Mouse (Mus musculus) spleen, postnatal 4 days (tissue): ENCODE measurements at regions not wholly inside any gene's neighbourhood (a gene's known extent, or its start where the extent isn't known, plus 50 kb on each side); places are given as distances from the start of the nearest gene placed in this dataset.

Source experiments
- DNase-seq, 2 experiments: peaks; one replicate each; pipeline ENCODE4 v3.0.0; 2022; ENCODE audit warnings: low spot score in 2 of 2

- DNase-seq = no peak
Measured at GRCm38 (mm10) chr3:133750061-133750460, 205.1 kb upstream of the Tet2 start.

- no peak for DNase-seq
Measured at GRCm38 (mm10) chr3:133750606-133751005, 205.7 kb upstream of the Tet2 start.

- DNase-seq = no peak
Measured at GRCm38 (mm10) chr3:133751011-133751410, 206.1 kb upstream of the Tet2 start.

- DNase-seq = no peak
Measured at GRCm38 (mm10) chr3:133751565-133751964, 206.6 kb upstream of the Tet2 start.

GRCm38 (mm10) chr3:133753041-133753440 is 208.1 kb upstream of the Tet2 start:
- DNase-seq = no peak

- no peak for DNase-seq
Measured at GRCm38 (mm10) chr3:133754006-133754910, 209.3 kb upstream of the Tet2 start.

- no peak for DNase-seq
Measured at GRCm38 (mm10) chr3:133754911-133755259, 209.9 kb upstream of the Tet2 start.

- no peak for DNase-seq
Measured at GRCm38 (mm10) chr3:133757756-133758420, 212.9 kb upstream of the Tet2 start.

GRCm38 (mm10) chr3:133758421-133758820 is 213.5 kb upstream of the Tet2 start:
- no peak for DNase-seq

GRCm38 (mm10) chr3:133759611-133760010 is 214.7 kb upstream of the Tet2 start:
- DNase-seq = no peak

- DNase-seq = no peak
Measured at GRCm38 (mm10) chr3:133760221-133760620, 215.3 kb upstream of the Tet2 start.

- DNase-seq = no peak
Measured at GRCm38 (mm10) chr3:133763721-133764120, 218.8 kb upstream of the Tet2 start.

- DNase-seq = no peak
Measured at GRCm38 (mm10) chr3:133773490-133773889, 228.6 kb upstream of the Tet2 start.

GRCm38 (mm10) chr3:133774229-133774628 is 229.3 kb upstream of the Tet2 start:
- DNase-seq = no peak

- no peak for DNase-seq
Measured at GRCm38 (mm10) chr3:133776013-133776412, 231.1 kb upstream of the Tet2 start.

- DNase-seq = no peak
Measured at GRCm38 (mm10) chr3:133779161-133779789, 234.3 kb upstream of the Tet2 start.

GRCm38 (mm10) chr3:133783060-133783459 is 238.1 kb upstream of the Tet2 start:
- no peak for DNase-seq

GRCm38 (mm10) chr3:133791361-133791760 is 246.4 kb upstream of the Tet2 start:
- DNase-seq = no peak

GRCm38 (mm10) chr3:133809007-133809552 is 264.1 kb upstream of the Tet2 start:
- DNase-seq = no peak

- no peak for DNase-seq
Measured at GRCm38 (mm10) chr3:133818966-133819700, 274.2 kb upstream of the Tet2 start.

- DNase-seq = no peak
Measured at GRCm38 (mm10) chr3:133833739-133834391, 288.9 kb upstream of the Tet2 start.
